Mouse (Mus musculus): ENCODE results near the gene Ehmt2.

GRCm38 (mm10) chr17:34916316-34916715 is 18.0 kb downstream of the Ehmt2 start:
- TF ChIP-seq POLR2A (IDR thresholded peaks at IDR 0.05; ENCODE audit: borderline replicate concordance, control insufficient read depth, low read depth, low read length) (no peak), CTCF (IDR thresholded peaks at IDR 0.05; ENCODE audit: control insufficient read depth, insufficient read depth, low read length) (no peak)
